Mouse (Mus musculus) lung, embryonic 14.5 days (tissue): Measurements from ENCODE around the gene Ssbp2. TPM values are rescaled to one million over a fixed set of nuclear protein-coding genes. Genes with fewer than 3 reads are reported as not detected.

ENCODE experiments used
- ATAC-seq: fragments of 200-750 bp; cut with Nextera tagmentation; 2 replicates; pipeline ENCODE4 v1.8.0; 2017; ENCODE audit warnings: mild to moderate bottlenecking, moderate TSS enrichment, moderate library complexity; ENCODE audit not compliant: insufficient read depth
- DNase-seq: peaks from one replicate; pipeline ENCODE4 v3.0.0-alpha.2; 2015
- H3K27ac ChIP-seq: fragments of 300-500 bp; sonication (generic); 2 replicates; pipeline ENCODE4 v1.5.1; 2014; ENCODE audit warnings: low read depth, mild to moderate bottlenecking, moderate library complexity
- H3K27me3 ChIP-seq: fragments of 300-500 bp; sonication (generic); 2 replicates; pipeline ENCODE4 v1.6.1; 2014; ENCODE audit warnings: low read length, control low read depth; ENCODE audit not compliant: insufficient read depth
- H3K36me3 ChIP-seq: fragments of 300-500 bp; sonication (generic); 2 replicates; pipeline ENCODE4 v1.6.1; 2014; ENCODE audit warnings: control low read depth; ENCODE audit not compliant: insufficient read depth
- H3K4me1 ChIP-seq: fragments of 300-500 bp; sonication (generic); 2 replicates; pipeline ENCODE4 v1.6.1; 2014; ENCODE audit warnings: antibody characterized with exemption, control low read depth; ENCODE audit not compliant: insufficient read depth
- H3K4me2 ChIP-seq: fragments of 300-500 bp; sonication (generic); 2 replicates; pipeline ENCODE4 v1.6.1; 2014; ENCODE audit warnings: mild to moderate bottlenecking
- H3K4me3 ChIP-seq: fragments of 300-500 bp; sonication (generic); 2 replicates; pipeline ENCODE4 v1.5.1; 2014; ENCODE audit warnings: low read depth, low read length
- H3K9ac ChIP-seq: fragments of 300-500 bp; sonication (generic); 2 replicates; pipeline ENCODE4 v1.6.1; 2014
- H3K9me3 ChIP-seq: fragments of 300-500 bp; sonication (generic); 2 replicates; pipeline ENCODE4 v1.6.1; 2016; ENCODE audit warnings: low read depth, low read length, control low read depth
- CTCF ChIP-seq: IDR thresholded peaks from 2 replicates; pipeline ENCODE4 v1.5.1; 2016; ENCODE audit warnings: antibody characterized with exemption, low read depth
- WGBS: fragments of 180-500 bp; shearing (Covaris S2); extraction: QIAGEN DNeasy Blood & Tissue Kit; methylation state at CpG from one replicate; pipeline ENCODE4 v1.1.7; 2014; 5-methylcytosine and 5-hydroxymethylcytosine counted together
- polyA plus RNA-seq: library from polyadenylated mRNA; unstranded; fragments of >200 nt; fragmentation: Nextera tagmentation; extraction: Ambion mirVana; gene quantifications from 2 replicates; pipeline ENCODE4 v1.2.1, GENCODE M21; 2014

Gene Ssbp2
- polyA plus RNA-seq, 1 experiment from 2014 or later: 95.0 TPM

DNA sequence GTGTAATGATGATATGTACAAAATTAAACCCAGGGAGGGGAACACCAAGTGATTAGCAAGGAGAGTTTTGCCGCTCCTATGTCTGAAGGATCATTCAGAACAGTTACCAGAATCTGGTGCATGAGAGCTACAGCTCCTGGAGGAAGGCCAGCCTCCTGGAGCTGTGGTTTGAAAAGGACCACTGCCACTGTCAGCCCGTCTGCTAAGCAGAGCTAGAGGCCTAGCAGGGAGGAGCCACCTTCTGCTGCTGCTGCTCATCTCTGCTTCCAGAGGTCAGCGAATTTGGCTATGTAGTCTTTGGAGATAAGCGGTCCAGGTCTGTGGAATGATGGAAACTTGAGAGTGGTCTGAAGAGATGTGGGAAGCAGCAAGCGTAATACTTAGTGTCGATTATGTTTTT, 13.4 kb downstream of the Ssbp2 start:
- TF ChIP-seq CTCF: no peak
- no peak overlapping the region for H3K4me3 ChIP-seq
- no peak overlapping the region for H3K9ac ChIP-seq
- ATAC-seq (no peak), DNase-seq (peak; percentile 62)
- H3K27ac ChIP-seq: 0 out of 2 replicates have a peak overlapping the region, but pooled peaks have one; percentile 14
- H3K4me1 ChIP-seq: no peaks in the 10 kb centered on the region; the same call in 1 of the 2 replicates
- 37% methylated on average over 6 of the region's 6 CpGs for WGBS
- H3K36me3 ChIP-seq: no peaks in the 10 kb centered on the region
- no peaks in the 10 kb centered on the region for H3K27me3 ChIP-seq
- H3K9me3 ChIP-seq: no peaks in the 10 kb centered on the region
- no peak overlapping the region for H3K4me2 ChIP-seq

DNA sequence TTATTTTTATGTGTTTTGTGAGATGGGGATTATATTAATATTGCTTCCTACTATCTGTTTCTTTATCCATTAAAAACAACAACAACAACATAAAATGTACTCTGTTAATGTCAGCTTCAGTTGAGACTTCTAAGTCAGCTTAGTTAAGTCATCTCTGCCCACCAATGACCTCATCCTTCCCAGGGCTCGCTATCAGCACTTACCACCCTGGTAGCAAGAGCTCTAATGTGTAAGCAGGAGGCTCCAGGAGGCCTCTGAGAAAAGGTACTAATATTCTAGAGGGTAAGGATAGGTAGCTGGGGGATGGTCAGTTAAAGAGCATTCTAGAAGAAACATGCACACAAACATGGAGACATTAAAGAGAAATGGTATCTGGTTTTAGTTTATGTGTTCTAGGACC, 13.9 kb downstream of the Ssbp2 start:
- Histone ChIP-seq H3K27me3 (no peaks in the 10 kb centered on the region), H3K4me3 (no peak overlapping the region), H3K9ac (no peak overlapping the region), H3K4me2 (no peak overlapping the region), H3K4me1 (no peaks in the 10 kb centered on the region; the same call in 1 of the 2 replicates), H3K27ac (no peak overlapping the region), H3K36me3 (no peaks in the 10 kb centered on the region), H3K9me3 (no peaks in the 10 kb centered on the region)
- no peak for ATAC-seq
- 32% methylated on average over 1 of the region's 1 CpGs for WGBS
- DNase-seq: no peak
- TF ChIP-seq CTCF: no peak

DNA sequence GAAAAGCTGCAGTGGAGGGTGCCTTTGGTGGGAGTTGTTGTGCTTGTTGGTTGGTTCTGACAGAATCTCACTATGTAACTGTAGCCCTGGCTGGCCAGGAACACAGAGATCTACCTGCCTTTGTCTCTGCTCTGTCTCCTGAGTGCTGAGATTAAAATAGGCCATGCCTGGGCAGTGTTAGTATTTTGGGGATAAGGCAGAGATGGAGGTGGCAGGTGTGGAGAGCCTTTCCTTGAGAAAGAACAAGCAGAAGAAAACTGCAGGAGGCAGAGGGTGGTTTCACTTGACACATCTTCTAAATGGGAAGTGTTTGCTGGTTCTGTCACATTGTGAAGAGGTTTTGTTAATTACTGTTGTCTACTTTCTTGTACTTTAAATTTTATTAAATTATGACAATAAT, 15.8 kb downstream of the Ssbp2 start:
- no peaks in the 10 kb centered on the region for H3K27me3 ChIP-seq
- no peak for ATAC-seq

DNA sequence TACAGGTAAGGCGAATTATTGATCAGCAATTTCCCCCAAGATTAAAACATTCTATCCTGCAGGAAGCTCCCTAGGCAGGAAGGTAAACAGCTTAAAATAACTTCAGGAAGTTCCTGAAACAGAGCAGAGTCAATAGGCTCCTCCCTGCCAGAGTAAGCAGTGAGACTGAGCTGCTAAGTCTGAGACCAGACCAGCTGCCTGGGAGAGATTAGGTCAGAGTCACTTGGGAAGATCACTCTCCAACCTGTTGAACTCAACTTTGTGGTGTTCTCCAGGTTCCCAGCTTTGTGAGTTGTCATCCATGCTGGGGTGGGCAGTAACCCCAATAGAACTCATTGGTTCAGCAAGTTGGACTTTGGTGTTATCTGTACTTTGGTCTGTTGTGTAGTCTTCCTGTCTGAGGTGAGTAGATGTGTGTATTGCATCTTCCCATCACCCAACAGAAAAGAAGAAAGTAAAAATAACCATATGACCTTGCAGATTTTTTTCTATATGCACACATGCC, 16.6 kb downstream of the Ssbp2 start:
- H3K4me3 ChIP-seq: no peak overlapping the region
- no peak for TF ChIP-seq CTCF
- H3K27ac ChIP-seq: no peak overlapping the region
- no peaks in the 10 kb centered on the region for H3K9me3 ChIP-seq
- H3K27me3 ChIP-seq: no peaks in the 10 kb centered on the region
- H3K4me2 ChIP-seq: no peak overlapping the region
- DNase-seq (no peak), ATAC-seq (no peak)
- no peaks in the 10 kb centered on the region for H3K36me3 ChIP-seq
- H3K9ac ChIP-seq: no peak overlapping the region
- no peaks in the 10 kb centered on the region; the same call in 1 of the 2 replicates for H3K4me1 ChIP-seq
- 96% methylated on average over 1 of the region's 1 CpGs for WGBS

More for the DNA sequence above, 15.8 kb downstream of the Ssbp2 start:
- Histone ChIP-seq H3K36me3 (no peaks in the 10 kb centered on the region), H3K4me1 (no peaks in the 10 kb centered on the region; the same call in 1 of the 2 replicates), H3K4me2 (no peak overlapping the region), H3K9ac (no peak overlapping the region), H3K9me3 (no peaks in the 10 kb centered on the region), H3K4me3 (no peak overlapping the region), H3K27ac (no peak overlapping the region)
- no peak for DNase-seq
- no peak for TF ChIP-seq CTCF

DNA sequence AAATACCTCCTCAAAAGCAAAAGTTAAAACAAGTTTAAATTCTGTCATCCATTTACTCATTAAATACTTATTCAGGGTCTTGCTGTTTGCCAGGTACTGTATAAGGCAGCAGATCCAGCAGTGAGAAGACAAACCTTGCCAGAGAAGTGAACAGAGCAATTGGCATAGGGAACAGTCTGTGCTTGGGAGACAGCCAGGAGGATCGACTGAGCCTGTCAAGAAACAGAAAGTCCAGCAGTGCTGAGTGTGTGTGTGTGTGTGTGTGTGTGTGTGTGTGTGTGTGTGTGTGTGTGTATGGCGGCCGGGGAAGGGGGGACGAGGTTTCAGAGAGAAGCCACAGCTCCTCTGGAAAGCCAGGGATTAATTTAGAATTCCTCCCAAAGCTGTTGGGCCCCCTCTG, 17.9 kb downstream of the Ssbp2 start:
- no peak overlapping the region for H3K4me2 ChIP-seq
- H3K27ac ChIP-seq: no peak overlapping the region
- no peaks in the 10 kb centered on the region for H3K9me3 ChIP-seq
- WGBS: 28% methylated on average over 2 of the region's 4 CpGs
- DNase-seq (peak; percentile 55), ATAC-seq (peak; percentile 54; the same call in 1 of the 2 replicates)
- H3K36me3 ChIP-seq: no peaks in the 10 kb centered on the region
- H3K4me3 ChIP-seq: no peak overlapping the region
- H3K27me3 ChIP-seq: no peaks in the 10 kb centered on the region
- H3K4me1 ChIP-seq: no peaks in the 10 kb centered on the region; the same call in 1 of the 2 replicates
- no peak for TF ChIP-seq CTCF
- H3K9ac ChIP-seq: no peak overlapping the region

DNA sequence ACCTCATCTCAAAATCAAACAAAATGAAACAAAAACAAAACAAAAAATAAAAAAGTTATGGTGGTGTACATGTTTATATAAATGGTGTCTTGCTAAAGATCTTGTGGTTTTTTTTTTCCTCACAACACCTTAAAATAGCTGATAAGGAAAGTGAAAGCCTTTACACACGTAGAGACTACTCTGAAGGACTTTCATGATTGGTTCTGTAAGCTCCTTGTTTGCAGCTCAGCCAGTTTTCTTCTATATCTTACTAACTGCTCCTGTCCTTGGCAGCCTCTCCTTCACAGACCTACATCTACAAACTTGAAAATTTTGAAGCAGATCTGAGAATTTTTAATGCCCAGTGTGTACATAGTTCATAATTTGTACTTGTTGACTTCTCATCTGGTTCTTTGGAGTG, 24.2 kb downstream of the Ssbp2 start:
- no peak for ATAC-seq
- H3K9me3 ChIP-seq: no peaks in the 10 kb centered on the region
- no peaks in the 10 kb centered on the region for H3K27me3 ChIP-seq
- H3K36me3 ChIP-seq: no peaks in the 10 kb centered on the region
- H3K4me1 ChIP-seq: no peaks in the 10 kb centered on the region
- H3K9ac ChIP-seq: no peak overlapping the region
- H3K4me3 ChIP-seq: no peak overlapping the region
- WGBS: 44% methylated on average over 1 of the region's 1 CpGs
- no peak for TF ChIP-seq CTCF
- H3K27ac ChIP-seq: no peak overlapping the region
- H3K4me2 ChIP-seq: no peak overlapping the region
- no peak for DNase-seq

DNA sequence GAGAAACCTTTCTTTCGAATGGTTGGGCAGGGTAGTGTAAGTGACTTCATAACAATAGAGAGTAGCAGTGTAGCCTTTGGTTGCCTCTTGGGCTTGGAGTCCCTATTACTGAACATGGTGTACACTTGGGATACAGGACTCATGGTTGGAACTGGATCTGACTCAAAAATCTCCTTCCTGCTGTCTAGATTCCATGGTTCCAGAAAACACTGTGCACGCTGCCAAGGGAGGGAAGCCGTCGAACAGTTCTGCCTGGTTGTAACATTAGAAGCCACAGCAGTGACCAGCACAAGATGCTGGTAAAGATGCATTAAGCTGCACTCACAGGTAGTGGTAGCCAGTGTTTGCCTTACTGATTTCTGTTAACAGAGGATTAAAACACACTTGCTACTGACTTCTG, 32.0 kb downstream of the Ssbp2 start:
- ATAC-seq: no peak
- Histone ChIP-seq H3K36me3 (no peaks in the 10 kb centered on the region), H3K4me1 (no peaks in the 10 kb centered on the region), H3K9me3 (no peaks in the 10 kb centered on the region), H3K4me2 (no peak overlapping the region), H3K9ac (no peak overlapping the region), H3K27ac (no peak overlapping the region), H3K4me3 (no peak overlapping the region), H3K27me3 (no peaks in the 10 kb centered on the region)
- DNase-seq: no peak
- TF ChIP-seq CTCF: no peak
- WGBS: 74% methylated on average over 4 of the region's 4 CpGs

DNA sequence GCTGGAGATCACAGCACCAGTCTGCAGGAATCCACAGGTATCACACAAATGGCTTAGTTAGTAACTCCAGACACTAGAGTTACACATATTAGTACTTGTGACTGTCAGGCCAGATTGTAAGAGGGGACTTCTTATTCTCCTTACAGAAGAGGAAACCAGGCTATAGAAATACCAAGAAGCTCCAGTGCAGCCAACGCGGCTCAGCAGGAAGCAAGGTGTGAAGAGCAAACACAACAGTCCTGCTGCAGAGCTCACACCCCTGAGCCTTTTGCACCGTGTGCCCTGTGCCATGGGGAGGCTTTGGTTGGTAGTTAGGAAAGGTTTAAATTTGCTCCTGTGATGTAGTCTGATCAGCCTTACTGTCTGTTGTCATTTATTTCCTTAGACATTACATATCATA, 37.0 kb downstream of the Ssbp2 start:
- TF ChIP-seq CTCF: no peak
- H3K4me1 ChIP-seq: no peaks in the 10 kb centered on the region
- H3K27ac ChIP-seq: no peak overlapping the region
- no peaks in the 10 kb centered on the region for H3K9me3 ChIP-seq
- H3K9ac ChIP-seq: no peak overlapping the region
- H3K27me3 ChIP-seq: no peaks in the 10 kb centered on the region
- H3K4me3 ChIP-seq: no peak overlapping the region
- ATAC-seq (no peak), DNase-seq (no peak)
- H3K36me3 ChIP-seq: no peaks in the 10 kb centered on the region
- 34% methylated on average over 3 of the region's 3 CpGs for WGBS
- H3K4me2 ChIP-seq: no peak overlapping the region
